Mouse (Mus musculus) liver, adult 2 months (tissue): ENCODE data around the gene Ficd. TPM values are rescaled to one million over a fixed set of nuclear protein-coding genes. Genes with fewer than 3 reads are reported as not detected.

ENCODE experiments used
- DNase-seq: peaks from one replicate; pipeline ENCODE4 v3.0.0-alpha.2; 2011; ENCODE audit warnings: low read depth, low spot score; ENCODE audit errors: extremely low read depth
- H3K27ac ChIP-seq: fragments of 200-500 bp; replicated peaks from 2 replicates; pipeline ENCODE4 v1.5.1; 2012; ENCODE audit warnings: low read depth, mild to moderate bottlenecking, control low read depth, inconsistent platforms, low read length; ENCODE audit not compliant: insufficient read depth
- H3K27me3 ChIP-seq: fragments of 200-500 bp; 2 replicates; pipeline ENCODE4 v1.6.1; 2012; ENCODE audit warnings: mild to moderate bottlenecking, moderate library complexity, low read length, inconsistent platforms; ENCODE audit not compliant: control insufficient read depth, insufficient read depth
- H3K36me3 ChIP-seq: fragments of 200-500 bp; 2 replicates; pipeline ENCODE4 v1.6.1; 2012; ENCODE audit warnings: low read length, inconsistent platforms; ENCODE audit not compliant: control insufficient read depth, insufficient read depth
- H3K4me1 ChIP-seq: fragments of 200-500 bp; 2 replicates; pipeline ENCODE4 v1.6.1; 2011; ENCODE audit warnings: low read length; ENCODE audit not compliant: control insufficient read depth, insufficient read depth
- H3K4me3 ChIP-seq: fragments of 200-500 bp; 2 replicates; pipeline ENCODE4 v1.5.1; 2011; ENCODE audit warnings: low read depth, mild to moderate bottlenecking, control low read depth, low read length, moderate library complexity; ENCODE audit not compliant: insufficient read depth
- H3K79me2 ChIP-seq: fragments of 200-500 bp; 2 replicates; pipeline ENCODE4 v1.6.1; 2012; ENCODE audit warnings: inconsistent platforms, mild to moderate bottlenecking, low read length, moderate library complexity; ENCODE audit not compliant: control insufficient read depth, insufficient read depth
- H3K9ac ChIP-seq: fragments of 200-500 bp; 2 replicates; pipeline ENCODE4 v1.6.1; 2012; ENCODE audit warnings: low read depth, mild to moderate bottlenecking, control low read depth, inconsistent platforms, low read length
- CTCF ChIP-seq: fragments of 200-500 bp; IDR thresholded peaks from 2 replicates; pipeline ENCODE4 v1.5.1; 2011; ENCODE audit warnings: low read depth, low read length, control low read depth
- POLR2A ChIP-seq: fragments of 200-500 bp; IDR thresholded peaks from 2 replicates; pipeline ENCODE4 v1.6.1; 2011; ENCODE audit warnings: low read length, control low read depth; ENCODE audit not compliant: insufficient read depth; ENCODE audit errors: extremely low read depth
- WGBS: fragments of 180-500 bp; shearing (Covaris S2); methylation state at CpG from one replicate; pipeline ENCODE4 v1.1.7; 2018; 5-methylcytosine and 5-hydroxymethylcytosine counted together
- polyA plus RNA-seq: library from polyadenylated mRNA; depleted of rRNA; stranded (reverse); fragments of >200 nt; gene quantifications from 2 replicates; pipeline ENCODE4 v1.2.3, GENCODE M21; 2012
- total RNA-seq: library from RNA; depleted of rRNA; stranded (reverse); fragments of >200 nt; gene quantifications from 2 replicates; pipeline ENCODE4 v1.2.3, GENCODE M21; 2014

Ficd gene
- total and polyA plus RNA-seq, 2 experiments, result 2.5 to 7.2 TPM

DNA sequence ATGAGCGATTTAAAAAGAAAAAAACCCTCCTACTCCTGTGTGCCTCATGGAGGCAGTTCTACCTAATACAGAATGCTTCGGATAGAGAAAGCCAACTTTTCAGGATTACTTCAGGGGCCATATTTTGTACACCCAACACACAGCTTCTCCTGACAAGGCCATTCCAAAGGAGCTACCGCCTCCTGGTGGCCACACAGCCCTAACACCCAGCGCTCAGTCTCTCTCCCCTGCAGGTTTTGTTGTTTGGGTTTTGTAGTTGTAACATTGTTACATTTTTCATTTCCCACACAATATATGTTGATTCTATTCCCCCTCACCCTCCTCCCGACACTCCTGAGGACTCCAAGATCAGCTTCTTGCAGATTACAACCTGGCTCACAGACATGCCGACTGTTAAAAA lies 3.4 kb upstream of the Ficd start:
- 48% methylated on average over 6 of the region's 6 CpGs for WGBS
- peak; percentile 81 for TF ChIP-seq CTCF
- no peak for TF ChIP-seq POLR2A
- Histone ChIP-seq H3K27ac (no peak overlapping the region), H3K4me1 (peaks cover 8% of the 10 kb centered on the region), H3K4me3 (no peak overlapping the region), H3K79me2 (0 out of 2 replicates have a peak, but pooled peaks cover 5% of the 10 kb centered on the region), H3K36me3 (no peaks in the 10 kb centered on the region), H3K9ac (no peak overlapping the region), H3K27me3 (no peaks in the 10 kb centered on the region)
- peak; percentile 13 for DNase-seq

- H3K36me3 ChIP-seq, result peaks cover 3% of the 10 kb centered on the region; the same call in 1 of the 2 replicates
- H3K27me3 ChIP-seq, result no peaks in the 10 kb centered on the region
- TF ChIP-seq CTCF, result no peak
- no peak for TF ChIP-seq POLR2A
- peaks cover 8% of the 10 kb centered on the region for H3K4me1 ChIP-seq
- no peak overlapping the region for H3K9ac ChIP-seq
- DNase-seq, result no peak
- no peak overlapping the region for H3K4me3 ChIP-seq
- 0 out of 2 replicates have a peak, but pooled peaks cover 5% of the 10 kb centered on the region for H3K79me2 ChIP-seq
- WGBS, result 55% methylated on average over 5 of the region's 5 CpGs
- peak overlapping the region; percentile 91 for H3K27ac ChIP-seq
Measured at GRCm38 (mm10) chr5:113734376-113734775, 1.2 kb upstream of the Ficd start.

- peak; percentile 90 for DNase-seq
- no peaks in the 10 kb centered on the region for H3K27me3 ChIP-seq
- WGBS, result 7% methylated on average over 7 of the region's 7 CpGs
Measured at GRCm38 (mm10) chr5:113735023-113735344, 619 bp upstream of the Ficd start.

GRCm38 (mm10) chr5:113736113-113736502 lies 505 bp downstream of the Ficd start:
- H3K9ac ChIP-seq, result peak overlapping the region; percentile 67
- WGBS, result 1% methylated on average over 10 of the region's 10 CpGs
- H3K27ac ChIP-seq, result peak overlapping the region; percentile 55
- TF ChIP-seq POLR2A (no peak), CTCF (no peak)
- no peak for DNase-seq
- 0 out of 2 replicates have a peak, but pooled peaks cover 5% of the 10 kb centered on the region for H3K79me2 ChIP-seq
- H3K27me3 ChIP-seq, result no peaks in the 10 kb centered on the region
- H3K4me1 ChIP-seq, result peaks cover 8% of the 10 kb centered on the region
- peaks cover 6% of the 10 kb centered on the region; the same call in 1 of the 2 replicates for H3K36me3 ChIP-seq
- H3K4me3 ChIP-seq, result peak overlapping the region; percentile 86

More at GRCm38 (mm10) chr5:113735023-113735344, 619 bp upstream of the Ficd start:
- peak overlapping the region; percentile 91 for H3K27ac ChIP-seq
- H3K4me1 ChIP-seq, result peaks cover 8% of the 10 kb centered on the region
- 0 out of 2 replicates have a peak, but pooled peaks cover 5% of the 10 kb centered on the region for H3K79me2 ChIP-seq
- peaks cover 4% of the 10 kb centered on the region; the same call in 1 of the 2 replicates for H3K36me3 ChIP-seq
- no peak overlapping the region for H3K4me3 ChIP-seq
- TF ChIP-seq POLR2A (no peak), CTCF (no peak)
- H3K9ac ChIP-seq, result peak overlapping the region; percentile 42

- Histone ChIP-seq H3K9ac (peak overlapping the region; percentile 67; the same call in 1 of the 2 replicates), H3K4me1 (peaks cover 8% of the 10 kb centered on the region), H3K27ac (peak overlapping the region; percentile 55; the same call in 1 of the 2 replicates), H3K79me2 (0 out of 2 replicates have a peak, but pooled peaks cover 5% of the 10 kb centered on the region), H3K4me3 (peak overlapping the region; percentile 86), H3K36me3 (peaks cover 6% of the 10 kb centered on the region; the same call in 1 of the 2 replicates), H3K27me3 (no peaks in the 10 kb centered on the region)
- 36% methylated on average over 15 of the region's 15 CpGs for WGBS
- no peak for DNase-seq
- TF ChIP-seq CTCF (no peak), POLR2A (no peak)
Measured at GRCm38 (mm10) chr5:113736522-113737164, 1.0 kb downstream of the Ficd start.

GRCm38 (mm10) chr5:113737607-113738237 lies 2.1 kb downstream of the Ficd start:
- peaks cover 6% of the 10 kb centered on the region; the same call in 1 of the 2 replicates for H3K36me3 ChIP-seq
- H3K4me1 ChIP-seq, result peaks cover 8% of the 10 kb centered on the region
- H3K27me3 ChIP-seq, result no peaks in the 10 kb centered on the region
- DNase-seq, result no peak
- H3K27ac ChIP-seq, result no peak overlapping the region
- no peak overlapping the region for H3K9ac ChIP-seq
- TF ChIP-seq CTCF (no peak), POLR2A (no peak)
- H3K79me2 ChIP-seq, result 0 out of 2 replicates have a peak, but pooled peaks cover 5% of the 10 kb centered on the region
- WGBS, result 97% methylated on average over 11 of the region's 11 CpGs
- H3K4me3 ChIP-seq, result no peak overlapping the region
